Mouse (Mus musculus): ENCODE data around the gene Krtap4-2.
"Not testable (repeated sequence)": the region's sequence is repeated elsewhere in the genome, so short reads cannot be mapped to it uniquely, and the experiment has no call there.

The Krtap4-2 gene

GRCm38 (mm10) chr11:99634653-99635134 is at the start of gene Krtap4-2:
Krtap4-2 (minus strand) TSS chr11:99635084.
- DNase-seq (ENCODE audit: low spot score in 2 of 2): no peak

- no peak for DNase-seq (ENCODE audit: low spot score in 2 of 2)
These were observed 48.6 kb upstream of the Krtap4-2 start for GRCm38 (mm10) chr11:99683481-99683880.

- no peak for DNase-seq (ENCODE audit: low spot score in 2 of 2)
These were observed 31.0 kb upstream of the Krtap4-2 start, which contains the start of gene Krtap4-6 for GRCm38 (mm10) chr11:99665860-99666259. Krtap4-6 (minus strand) TSS chr11:99665960.

GRCm38 (mm10) chr11:99662802-99663201 is 27.9 kb upstream of the Krtap4-2 start:
- no peak for DNase-seq (ENCODE audit: low spot score in 2 of 2)

GRCm38 (mm10) chr11:99659256-99659655 is 24.4 kb upstream of the Krtap4-2 start:
- DNase-seq (ENCODE audit: low spot score in 2 of 2): no peak

GRCm38 (mm10) chr11:99658467-99659010 is 23.7 kb upstream of the Krtap4-2 start, which contains the start of gene Gm11563:
Gm11563 (minus strand) TSS chr11:99658960.
- not testable (repeated sequence) for DNase-seq (ENCODE audit: low spot score in 2 of 2)

- no peak for DNase-seq (ENCODE audit: low spot score in 2 of 2)
These were observed 22.2 kb upstream of the Krtap4-2 start for GRCm38 (mm10) chr11:99657051-99657450.

- DNase-seq (ENCODE audit: low spot score in 2 of 2): no peak
These were observed 15.3 kb upstream of the Krtap4-2 start, which contains the start of gene Gm11555 for GRCm38 (mm10) chr11:99650136-99650535. Gm11555 (minus strand) TSS chr11:99650236.

- DNase-seq (ENCODE audit: low spot score in 2 of 2): no peak
These were observed 11.6 kb upstream of the Krtap4-2 start for GRCm38 (mm10) chr11:99646444-99646843.

- no peak for DNase-seq (ENCODE audit: low spot score in 2 of 2)
These were observed 9.5 kb upstream of the Krtap4-2 start for GRCm38 (mm10) chr11:99644351-99644750.

GRCm38 (mm10) chr11:99643635-99644139 is 8.8 kb upstream of the Krtap4-2 start, which contains the start of gene Krtap4-7:
Krtap4-7 (minus strand) TSS chr11:99644089.
- not testable (repeated sequence) for DNase-seq (ENCODE audit: low spot score in 2 of 2)

GRCm38 (mm10) chr11:99640926-99641325 is 6.0 kb upstream of the Krtap4-2 start:
- no peak for DNase-seq (ENCODE audit: low spot score in 2 of 2)

GRCm38 (mm10) chr11:99637086-99637485 is 2.2 kb upstream of the Krtap4-2 start:
- no peak for DNase-seq (ENCODE audit: low spot score in 2 of 2)

GRCm38 (mm10) chr11:99633293-99633692 is 1.6 kb downstream of the Krtap4-2 start:
- DNase-seq (ENCODE audit: low spot score in 2 of 2): no peak

GRCm38 (mm10) chr11:99630890-99631289 is 4.0 kb downstream of the Krtap4-2 start:
- DNase-seq (ENCODE audit: low spot score in 2 of 2): no peak

GRCm38 (mm10) chr11:99628138-99628537 is 6.7 kb downstream of the Krtap4-2 start, which contains the start of gene Krtap4-1:
Krtap4-1 (minus strand) TSS chr11:99628238.
- DNase-seq (ENCODE audit: low spot score in 2 of 2): no peak

- no peak for DNase-seq (ENCODE audit: low spot score in 2 of 2)
These were observed 14.5 kb downstream of the Krtap4-2 start, which contains the start of gene Gm11562 for GRCm38 (mm10) chr11:99620335-99620734. Gm11562 (minus strand) TSS chr11:99620435.

GRCm38 (mm10) chr11:99614796-99615363 is 20.0 kb downstream of the Krtap4-2 start, which contains the start of gene Krtap2-4:
Krtap2-4 (minus strand) TSS chr11:99614846.
- DNase-seq (ENCODE audit: low spot score in 2 of 2): no peak

GRCm38 (mm10) chr11:99610089-99610488 is 24.8 kb downstream of the Krtap4-2 start, which contains the start of gene Gm11937:
Gm11937 (minus strand) TSS chr11:99610189.
- not testable (repeated sequence) for DNase-seq (ENCODE audit: low spot score in 2 of 2)

GRCm38 (mm10) chr11:99609126-99609525 is 25.8 kb downstream of the Krtap4-2 start:
- DNase-seq (ENCODE audit: low spot score in 2 of 2): no peak

- DNase-seq (ENCODE audit: low spot score in 2 of 2): not testable (repeated sequence)
These were observed 31.7 kb downstream of the Krtap4-2 start, which contains the start of gene Gm11938 for GRCm38 (mm10) chr11:99603208-99603607. Gm11938 (minus strand) TSS chr11:99603308.

- not testable (repeated sequence) for DNase-seq (ENCODE audit: low spot score in 2 of 2)
These were observed 37.1 kb downstream of the Krtap4-2 start, which contains the start of gene Krtap9-3 for GRCm38 (mm10) chr11:99597742-99598141. Krtap9-3 (minus strand) TSS chr11:99598105.

All from spleen, postnatal 4 days (tissue).